Mouse (Mus musculus) kidney, adult 8-10 months (tissue): ENCODE results near the gene Exoc3.

Experiments
- DNase-seq, 2 experiments: peaks; one replicate each; pipeline ENCODE4 v3.0.0; 2022

The Exoc3 gene

DNA sequence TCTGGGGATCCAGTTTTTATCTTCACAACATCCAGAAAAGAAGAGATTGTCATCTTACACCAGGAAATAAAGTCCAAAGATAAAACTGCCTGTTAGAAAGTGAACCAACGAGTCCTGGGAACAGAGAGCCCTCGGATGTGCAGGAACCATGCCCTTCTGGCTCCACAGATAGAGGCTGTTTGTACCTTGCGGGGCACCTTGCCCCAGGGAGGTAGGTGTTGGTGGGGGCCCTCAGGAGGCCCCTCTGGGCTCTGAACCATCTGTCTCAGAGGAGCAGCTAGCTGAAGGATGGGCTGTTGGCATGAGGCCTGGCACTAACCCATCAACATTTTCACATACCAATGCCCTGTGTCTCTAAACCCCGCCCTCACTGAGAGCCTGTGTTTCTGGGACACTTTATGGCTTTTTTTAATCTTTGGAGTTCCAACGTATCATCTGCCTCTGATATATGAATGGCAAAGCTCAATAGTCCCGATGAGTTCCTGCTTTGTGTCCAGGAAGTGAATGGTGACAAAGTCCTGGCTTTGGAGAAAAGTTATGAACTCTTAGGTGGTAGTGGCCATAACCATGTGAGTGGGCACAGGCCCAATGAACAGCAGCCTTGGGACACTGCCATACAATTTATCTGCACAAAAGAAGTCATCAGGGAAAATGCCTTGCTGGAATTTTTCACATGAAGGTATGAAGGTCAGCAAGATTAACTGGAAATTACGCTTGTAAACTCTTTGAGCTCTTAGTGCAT, 69.5 kb downstream of the Exoc3 start:
- DNase-seq, result peak in 1 of 2 experiments; percentile 69

DNA sequence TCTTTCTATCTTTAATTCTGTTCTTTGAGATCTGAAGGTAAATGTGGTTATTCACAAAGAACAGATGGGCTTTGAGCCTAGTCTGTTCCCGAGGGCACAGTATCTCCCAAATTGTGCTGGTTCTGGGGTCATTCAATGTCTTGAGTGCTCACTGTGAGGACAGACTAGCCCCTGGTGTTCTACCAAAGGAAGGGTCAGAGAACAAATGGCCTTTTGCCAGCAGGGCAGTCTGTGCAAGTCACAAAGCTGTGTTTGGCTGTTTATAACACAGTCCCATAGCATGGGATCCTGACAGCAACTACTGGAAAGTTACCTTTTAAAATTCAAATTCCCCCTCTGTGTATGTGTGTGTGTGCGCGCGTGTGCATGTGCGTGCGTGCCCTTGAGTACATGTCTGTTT, 78.6 kb downstream of the Exoc3 start:
- peak; percentile 78 to 82 for DNase-seq

DNA sequence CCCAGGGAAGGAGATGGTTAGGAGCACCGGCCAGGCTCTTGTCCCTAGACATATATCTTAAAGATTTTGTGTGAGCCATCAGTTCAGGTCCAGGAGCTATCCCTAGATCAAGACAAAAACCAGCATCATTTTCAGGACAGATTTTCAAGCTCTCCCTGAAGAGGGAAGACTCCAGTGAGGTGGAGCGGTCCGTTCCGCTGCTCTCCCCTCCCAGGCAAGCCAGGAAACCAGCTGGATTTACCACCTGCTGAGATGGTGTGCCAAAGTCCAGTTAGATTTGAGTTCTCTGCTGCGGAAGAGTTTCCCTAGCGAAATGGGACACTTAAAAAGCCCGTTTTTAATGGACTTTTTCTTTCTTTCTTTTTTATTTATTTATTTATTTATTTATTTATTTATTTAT, 81.0 kb downstream of the Exoc3 start:
- peak; percentile 57 to 72 for DNase-seq

DNA sequence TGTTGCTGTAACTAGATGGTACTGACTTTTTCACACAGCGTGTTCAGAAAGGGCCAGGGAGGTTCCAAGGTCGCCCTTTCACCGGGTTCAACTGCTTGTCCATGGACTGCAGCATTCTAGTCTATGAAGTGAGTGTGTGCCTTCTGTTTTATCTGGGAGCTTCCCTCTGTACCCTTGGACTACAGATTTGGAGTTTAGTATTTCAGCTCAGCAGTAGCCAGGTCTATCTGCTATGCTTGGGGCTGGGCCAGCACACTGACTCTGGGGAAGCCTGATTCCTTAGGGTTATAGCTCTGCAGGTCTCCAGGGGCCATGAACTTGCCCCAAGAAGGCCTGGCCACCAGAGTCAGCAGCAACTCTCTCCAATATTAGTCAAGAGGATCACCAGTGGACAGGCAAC, 85.9 kb downstream of the Exoc3 start:
- DNase-seq, result peak; percentile 38 to 39

DNA sequence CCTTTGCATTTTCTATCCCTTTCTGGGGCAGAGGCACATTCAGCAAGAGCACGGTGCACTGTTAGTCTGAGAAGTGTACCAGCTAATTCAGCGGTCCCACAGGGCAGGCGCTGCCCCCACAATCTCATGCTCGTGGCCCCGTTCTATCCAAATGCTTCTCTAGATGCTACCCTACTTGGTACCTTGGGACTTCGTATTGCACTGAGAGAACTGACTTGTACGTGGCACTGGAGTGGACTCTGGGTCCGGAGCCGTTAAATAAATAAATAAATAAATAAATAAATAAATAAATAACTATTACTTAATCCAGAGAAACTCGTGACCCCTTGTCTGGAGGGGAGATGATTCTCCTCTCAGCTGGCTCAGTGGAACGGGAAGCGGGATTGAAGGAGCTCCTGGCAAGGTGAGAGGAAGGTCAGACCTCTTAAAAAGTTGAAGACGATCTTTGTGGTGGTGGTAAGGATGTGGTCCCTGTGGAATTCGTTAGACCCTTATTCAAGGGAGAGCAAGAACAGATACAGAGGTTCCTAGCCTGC, 86.7 kb downstream of the Exoc3 start:
- peak in 1 of 2 experiments; percentile 31 for DNase-seq

DNA sequence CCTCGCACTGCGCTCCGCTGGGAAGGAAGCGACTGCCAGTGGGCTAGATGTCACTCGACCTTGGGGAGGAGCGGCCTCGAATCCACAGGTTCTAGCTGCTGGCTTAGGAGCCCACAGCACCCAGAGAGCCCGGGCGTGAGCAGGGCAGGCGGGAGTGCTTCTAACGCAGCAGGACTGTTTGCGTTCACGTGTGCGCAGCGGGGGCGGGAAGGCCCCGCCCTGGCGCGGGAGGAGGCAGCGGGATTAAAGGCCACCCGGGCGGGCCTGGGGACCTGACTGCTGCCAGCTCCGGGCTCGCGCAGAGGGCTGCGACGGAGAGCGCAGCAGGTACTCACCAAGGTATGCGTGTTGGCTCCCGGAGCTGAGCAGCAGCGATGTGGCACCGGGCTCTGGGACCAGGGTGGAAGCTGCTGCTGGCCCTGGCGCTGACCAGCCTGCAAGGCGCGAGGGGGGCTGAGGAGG, 87.4 kb downstream of the Exoc3 start, which contains the start of gene Slc9a3:
TSS of gene Slc9a3 (plus strand) at position 317 of the 462 bp plus-strand sequence.
- DNase-seq, result peak; percentile 77 to 79
